In the genomic region with DNA sequence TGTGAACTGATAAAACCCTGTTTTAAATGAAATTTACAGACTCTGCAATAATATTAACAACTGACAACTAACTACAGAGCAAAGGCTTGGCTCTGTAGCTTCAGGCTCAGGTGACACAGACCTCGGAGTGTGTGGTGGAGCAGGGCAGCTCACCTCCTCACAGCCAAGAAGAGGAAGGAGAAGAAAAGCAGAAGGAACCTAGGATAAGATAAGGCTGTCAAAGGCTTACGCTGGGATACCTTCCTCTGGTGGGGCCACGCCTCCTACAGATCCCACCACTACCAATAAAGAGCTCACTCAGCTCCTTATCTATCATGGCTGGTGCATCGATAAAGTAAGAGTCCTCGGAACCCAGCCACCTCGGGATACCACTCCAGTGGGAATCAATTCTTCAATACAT, we compare ENCODE assay signal across 36 mouse cellular contexts. TPM values are rescaled to one million over a fixed set of nuclear protein-coding genes. Genes with fewer than 3 reads are reported as not detected.
DNase-seq lines count a peak whose midpoint lies in the region; ATAC-seq and TF ChIP-seq lines count a peak whose summit lies in the region.
"Had no signal": no experiment of that assay in that cellular context is flagged by ENCODE, and none has a peak within 500 bp of the region (broad histone marks: within the 10 kb centered on the region; RNA-seq: fewer than 3 reads in every experiment).

No protein-coding gene starts in this region.

- H3K4me2 ChIP-seq in liver, postnatal 0 days (ENCODE audit: low read depth, low read length) = no peak overlapping the region
- H3K4me2 ChIP-seq: embryonic facial prominence, embryonic 13.5 days; forebrain, embryonic 12.5 days; heart, embryonic 13.5 days; hindbrain, embryonic 12.5 days; hindbrain, embryonic 15.5 days had no signal

- DNase-seq in MEL (ENCODE audit: low read depth, low spot score) = peak; percentile 83
- DNase-seq in liver, postnatal 0 days = no peak
- DNase-seq in gastrocnemius, postnatal 10 days = no peak
- DNase-seq: adrenal gland, postnatal 10 days; adrenal gland, postnatal 36 days; B cell, adult 2 months; cerebellum, adult 11 months; cerebellum, adult 2 months; cerebellum, adult 9-11 months; cerebellum, postnatal 25 days; embryo, embryonic 11 days; forebrain, postnatal 0 days; gastrocnemius, adult 2 months; gastrocnemius, postnatal 25 days; heart, adult 2 months; heart, postnatal 14 days; heart, postnatal 4 days had no signal

- H3K4me1 ChIP-seq in MEL (ENCODE audit: control insufficient read depth in 1 of 2, insufficient read depth in 2 of 2, low read length in 2 of 2) = peaks cover 0 to 11% of the 10 kb centered on the region in 2 experiments; a peak in 3 of 4 replicates
- H3K4me1 ChIP-seq in liver, postnatal 0 days (ENCODE audit: insufficient read depth) = no peaks in the 10 kb centered on the region
- H3K4me1 ChIP-seq: embryonic facial prominence, embryonic 10.5 days; embryonic facial prominence, embryonic 13.5 days; forebrain, embryonic 12.5 days; hindbrain, embryonic 12.5 days; hindbrain, embryonic 15.5 days had no signal

- peak; percentile 52; the same call in 1 of the 2 replicates for ATAC-seq in granulocyte monocyte progenitor cell, adult 5-6 weeks (replicated peaks; ENCODE audit: poor library complexity, severe bottlenecking)
- peak; percentile 83 for ATAC-seq in megakaryocyte progenitor cell, adult 5-6 weeks (replicated peaks; ENCODE audit: poor library complexity)
- ATAC-seq in liver, postnatal 0 days = no peak
- ATAC-seq in cerebellum, adult (ENCODE audit: insufficient number of reproducible peaks, low FRiP score, low TSS enrichment) = no peak
- ATAC-seq: forebrain, postnatal 0 days; intestine, postnatal 0 days; Patski had no signal

- TF ChIP-seq RAD21 in MEL (IDR thresholded peaks at IDR 0.05; ENCODE audit: low read depth, low read length) = no peak

- no peak for TF ChIP-seq POLR2A in MEL (IDR thresholded peaks at IDR 0.05; ENCODE audit: control insufficient read depth in 1 of 2, insufficient read depth in 1 of 2, low read depth in 1 of 2, low read length in 2 of 2, poor library complexity in 1 of 2)

- no peaks in the 10 kb centered on the region for H3K27me3 ChIP-seq in MEL (ENCODE audit: control insufficient read depth in 1 of 2, insufficient read depth in 2 of 2, low read length in 2 of 2)
- H3K27me3 ChIP-seq in liver, postnatal 0 days (ENCODE audit: insufficient read depth, low read length) = no peaks in the 10 kb centered on the region
- H3K27me3 ChIP-seq: CH12.LX; embryonic facial prominence, embryonic 13.5 days; forebrain, embryonic 12.5 days; heart, embryonic 13.5 days; hindbrain, embryonic 12.5 days; hindbrain, embryonic 15.5 days; Patski had no signal

- no peaks in the 10 kb centered on the region for H3K79me2 ChIP-seq in MEL (ENCODE audit: control insufficient read depth, insufficient read depth, low read length, poor library complexity)

- WGBS in liver, postnatal 0 days (ENCODE audit: insufficient replicate concordance) = 44% methylated on average over 6 of the region's 6 CpGs

- H3K9ac ChIP-seq in MEL (ENCODE audit: control insufficient read depth, low read depth, low read length, poor library complexity, severe bottlenecking) = no peak overlapping the region
- no peak overlapping the region for H3K9ac ChIP-seq in liver, postnatal 0 days (replicated peaks)
- H3K9ac ChIP-seq: embryonic facial prominence, embryonic 13.5 days; forebrain, embryonic 12.5 days; forebrain, postnatal 0 days; heart, embryonic 13.5 days; hindbrain, embryonic 12.5 days; hindbrain, embryonic 15.5 days had no signal

- H3K9me3 ChIP-seq in MEL (replicated peaks; ENCODE audit: insufficient read depth, low read length) = no peaks in the 10 kb centered on the region
- no peaks in the 10 kb centered on the region for H3K9me3 ChIP-seq in liver, postnatal 0 days (ENCODE audit: low read length)
- H3K9me3 ChIP-seq: embryonic facial prominence, embryonic 10.5 days; embryonic facial prominence, embryonic 13.5 days; forebrain, embryonic 12.5 days; heart, embryonic 10.5 days; heart, embryonic 13.5 days; hindbrain, embryonic 12.5 days; hindbrain, embryonic 15.5 days had no signal

- peaks cover 0 to 11% of the 10 kb centered on the region in 2 experiments; a peak in 2 of 4 replicates for H3K36me3 ChIP-seq in MEL (ENCODE audit: control insufficient read depth in 1 of 2, insufficient read depth in 2 of 2, low read length in 2 of 2)
- H3K36me3 ChIP-seq in liver, postnatal 0 days (replicated peaks; ENCODE audit: insufficient read depth, low read length) = no peaks in the 10 kb centered on the region
- H3K36me3 ChIP-seq: embryonic facial prominence, embryonic 10.5 days; embryonic facial prominence, embryonic 13.5 days; forebrain, embryonic 12.5 days; heart, embryonic 10.5 days; heart, embryonic 13.5 days; hindbrain, embryonic 12.5 days; hindbrain, embryonic 15.5 days had no signal

- no peak overlapping the region for H3K4me3 ChIP-seq in MEL (ENCODE audit: control insufficient read depth in 1 of 2, insufficient read depth in 1 of 2, low read depth in 2 of 2, low read length in 2 of 2)
- H3K4me3 ChIP-seq in liver, postnatal 0 days (ENCODE audit: low read depth, low read length) = no peak overlapping the region
- H3K4me3 ChIP-seq: embryonic facial prominence, embryonic 10.5 days; embryonic facial prominence, embryonic 13.5 days; erythroblast, embryonic 14.5 days; forebrain, embryonic 12.5 days; gastrocnemius, adult 2 months; heart, adult 2 months; heart, embryonic 10.5 days; heart, embryonic 13.5 days; hindbrain, embryonic 12.5 days; hindbrain, embryonic 15.5 days had no signal

- H3K27ac ChIP-seq in MEL (ENCODE audit: control insufficient read depth, low read depth, low read length) = 0 out of 2 replicates have a peak overlapping the region, but pooled peaks have one; percentile 20
- H3K27ac ChIP-seq in liver, postnatal 0 days (ENCODE audit: low read depth) = no peak overlapping the region
- H3K27ac ChIP-seq: embryonic facial prominence, embryonic 10.5 days; embryonic facial prominence, embryonic 13.5 days; forebrain, embryonic 12.5 days; gastrocnemius, adult 2 months; heart, adult 2 months; heart, embryonic 10.5 days; heart, embryonic 13.5 days; hindbrain, embryonic 12.5 days; hindbrain, embryonic 15.5 days had no signal

- TF ChIP-seq CTCF in MEL (IDR thresholded peaks at IDR 0.05 in 2 of 3, conservative IDR thresholded peaks at IDR 0.05 in 1 of 3; ENCODE audit: control insufficient read depth in 1 of 3, insufficient read depth in 1 of 3, low read depth in 2 of 3, low read length in 3 of 3, poor library complexity in 1 of 3, severe bottlenecking in 1 of 3) = no peak
- TF ChIP-seq CTCF in liver, postnatal 0 days (IDR thresholded peaks at IDR 0.05; ENCODE audit: low read depth) = no peak

- peak; percentile 81 to 95 for TF ChIP-seq EP300 in MEL (IDR thresholded peaks at IDR 0.05; ENCODE audit: low read depth in 1 of 2, low read length in 2 of 2)
- no peak for TF ChIP-seq EP300 in liver, postnatal 0 days (IDR thresholded peaks at IDR 0.05; ENCODE audit: low read depth)

TF ChIP-seq in MEL, 35 proteins besides CTCF, POLR2A, EP300 and RAD21 (continues in another document):
- TF ChIP-seq RCOR1 (IDR thresholded peaks at IDR 0.05; ENCODE audit: low read depth, low read length) = peak; percentile 83
- TF ChIP-seq MYB (IDR thresholded peaks at IDR 0.05; ENCODE audit: low read depth, low read length) = no peak
- peak; percentile 78 for TF ChIP-seq TCF12 (IDR thresholded peaks at IDR 0.05; ENCODE audit: low read depth, low read length)
- TF ChIP-seq GABPA (IDR thresholded peaks at IDR 0.05; ENCODE audit: low read depth, low read length) = no peak
- TF ChIP-seq MEF2A (IDR thresholded peaks at IDR 0.05; ENCODE audit: extremely low read depth, insufficient replicate concordance, low read depth, low read length, poor library complexity, severe bottlenecking) = no peak
- TF ChIP-seq ETS1 (IDR thresholded peaks at IDR 0.05; ENCODE audit: low read depth, low read length) = peak; percentile 57; the same call in 1 of the 2 replicates
- TF ChIP-seq UBTF (IDR thresholded peaks at IDR 0.05; ENCODE audit: borderline replicate concordance, insufficient read depth, low read depth, low read length) = no peak
- no peak for TF ChIP-seq E2F4 (IDR thresholded peaks at IDR 0.05; ENCODE audit: borderline replicate concordance, low read depth, low read length)
- TF ChIP-seq GATA1 (IDR thresholded peaks at IDR 0.05; ENCODE audit: low read depth, low read length) = peak; percentile 97
- TF ChIP-seq NELFE (IDR thresholded peaks at IDR 0.05; ENCODE audit: low read depth, low read length) = no peak

RNA-seq across cellular contexts. Expression of a gene that starts 16.5 kb away (rescaled TPM):
- total RNA-seq in MEL (2012; rRNA removed) = 0.07 TPM in 1 of 2 replicates, not detected in the other
- under 1 TPM in 1 of 2 experiments, not detected in 1; 0.03 TPM for polyA plus RNA-seq in MEL (2012; ENCODE audit: insufficient read depth in 1 of 2, insufficient read length in 2 of 2, low read depth in 1 of 2, low replicate concordance in 2 of 2, missing spikeins in 1 of 2)
- total RNA-seq in granulocyte monocyte progenitor cell, adult 5-6 weeks (2014; fragmentation: Nextera tagmentation) = not detected in 2 replicates
- not detected in 2 replicates for total RNA-seq in granulocyte monocyte progenitor cell, adult 5-6 weeks (2017)
- total RNA-seq in megakaryocyte progenitor cell, adult 5-6 weeks (2015) = not detected in 2 replicates
- total RNA-seq in megakaryocyte progenitor cell, adult 5-6 weeks (2017) = not detected in 2 replicates
- polyA plus RNA-seq in liver, postnatal 0 days (2015; fragmentation: Nextera tagmentation; extraction: Ambion mirVana) = 0.06 TPM in 1 of 2 replicates, not detected in the other
- not detected for total RNA-seq in gastrocnemius, postnatal 10 days (2021)
- total RNA-seq: adrenal gland, postnatal 10 days; adrenal gland, postnatal 36 days; CH12.LX; forebrain, postnatal 0 days; gastrocnemius, adult 2 months; gastrocnemius, postnatal 25 days had no signal
- polyA plus RNA-seq: cerebellum, adult 2 months; cortical plate, adult 2 months; embryonic facial prominence, embryonic 10.5 days; embryonic facial prominence, embryonic 13.5 days; erythroblast, embryonic 14.5 days; forebrain, embryonic 12.5 days; forebrain, postnatal 0 days; frontal cortex, adult 2 months; heart, embryonic 10.5 days; heart, embryonic 13.5 days; hindbrain, embryonic 12.5 days; hindbrain, embryonic 15.5 days; Patski had no signal

RNA-seq across cellular contexts. Expression of a gene that starts 35.5 kb away (rescaled TPM):
- not detected in 2 replicates for total RNA-seq in MEL (2012; rRNA removed)
- not detected for polyA plus RNA-seq in MEL (2012; ENCODE audit: insufficient read depth in 1 of 2, insufficient read length in 2 of 2, low read depth in 1 of 2, low replicate concordance in 2 of 2, missing spikeins in 1 of 2)
- not detected in 2 replicates for total RNA-seq in granulocyte monocyte progenitor cell, adult 5-6 weeks (2014; fragmentation: Nextera tagmentation)
- total RNA-seq in granulocyte monocyte progenitor cell, adult 5-6 weeks (2017) = 0.56 TPM in 1 of 2 replicates, not detected in the other
- total RNA-seq in megakaryocyte progenitor cell, adult 5-6 weeks (2015) = not detected in 2 replicates
- not detected in 2 replicates for total RNA-seq in megakaryocyte progenitor cell, adult 5-6 weeks (2017)
- 0.06 and 0.14 TPM in 2 replicates for polyA plus RNA-seq in liver, postnatal 0 days (2015; fragmentation: Nextera tagmentation; extraction: Ambion mirVana)
- total RNA-seq in gastrocnemius, postnatal 10 days (2021) = not detected
- total RNA-seq: adrenal gland, adult 18-20 months; CH12.LX; gastrocnemius, adult 2 months; gastrocnemius, postnatal 25 days; heart, adult 2 months; heart, postnatal 14 days; heart, postnatal 4 days had no signal
- polyA plus RNA-seq: erythroblast, embryonic 14.5 days had no signal

RNA-seq across cellular contexts. Expression of a gene that starts 38.9 kb away (rescaled TPM):
- total RNA-seq in MEL (2012; rRNA removed) = not detected in 2 replicates
- polyA plus RNA-seq in MEL (2012; ENCODE audit: insufficient read depth in 1 of 2, insufficient read length in 2 of 2, low read depth in 1 of 2, low replicate concordance in 2 of 2, missing spikeins in 1 of 2) = not detected
- total RNA-seq in granulocyte monocyte progenitor cell, adult 5-6 weeks (2014; fragmentation: Nextera tagmentation) = not detected in 2 replicates
- not detected in 2 replicates for total RNA-seq in granulocyte monocyte progenitor cell, adult 5-6 weeks (2017)
- total RNA-seq in megakaryocyte progenitor cell, adult 5-6 weeks (2015) = not detected in 2 replicates
- not detected in 2 replicates for total RNA-seq in megakaryocyte progenitor cell, adult 5-6 weeks (2017)
- polyA plus RNA-seq in liver, postnatal 0 days (2015; fragmentation: Nextera tagmentation; extraction: Ambion mirVana) = not detected in 2 replicates
- total RNA-seq in gastrocnemius, postnatal 10 days (2021) = not detected
- total RNA-seq: adrenal gland, adult 18-20 months; adrenal gland, postnatal 10 days; adrenal gland, postnatal 36 days; CH12.LX; forebrain, postnatal 0 days; gastrocnemius, adult 2 months; gastrocnemius, postnatal 25 days; heart, adult 2 months; heart, postnatal 14 days; heart, postnatal 4 days had no signal
- polyA plus RNA-seq: cerebellum, adult 2 months; cortical plate, adult 2 months; embryonic facial prominence, embryonic 10.5 days; embryonic facial prominence, embryonic 13.5 days; erythroblast, embryonic 14.5 days; forebrain, embryonic 12.5 days; forebrain, postnatal 0 days; frontal cortex, adult 2 months; heart, adult 2 months; heart, embryonic 10.5 days; heart, embryonic 13.5 days; heart, embryonic 16.5 days; hindbrain, embryonic 12.5 days; hindbrain, embryonic 15.5 days; intestine, embryonic 14.5 days; intestine, postnatal 0 days; Patski had no signal

Comparison
In these comparisons a context has a peak if more than half of its experiments do, and no peak if none do; other contexts are left out.
1. ATAC-seq: peak in granulocyte monocyte progenitor cell, adult 5-6 weeks (single experiment) and megakaryocyte progenitor cell, adult 5-6 weeks (single experiment); none in liver, postnatal 0 days (single experiment) and cerebellum, adult (single experiment).